Mouse (Mus musculus) G1E-ER4 (cell line): ENCODE results near the gene I830077J02Rik. TPM values are rescaled to one million over a fixed set of nuclear protein-coding genes. Genes with fewer than 3 reads are reported as not detected.

ENCODE experiments used
- GATA1 ChIP-seq: IDR thresholded peaks from one replicate; pipeline ENCODE4 v1.8.0; 2012; ENCODE audit warnings: low read length, inconsistent platforms
- polyA plus RNA-seq: library from polyadenylated mRNA; stranded (reverse); fragments of >175 nt; gene quantifications from 2 replicates; pipeline ENCODE4 v1.2.3, GENCODE M21; 2012

Gene I830077J02Rik
- polyA plus RNA-seq, 1 experiment, result 0.56 TPM

GRCm38 (mm10) chr3:105928781-105929180 lies 3.7 kb downstream of the I830077J02Rik start:
- TF ChIP-seq GATA1, result no peak

GRCm38 (mm10) chr3:105928195-105928569 lies 4.3 kb downstream of the I830077J02Rik start:
- TF ChIP-seq GATA1, result no peak

- no peak for TF ChIP-seq GATA1
Observed at GRCm38 (mm10) chr3:105927561-105928194, 4.8 kb downstream of the I830077J02Rik start.

GRCm38 (mm10) chr3:105924616-105925015 lies 7.8 kb downstream of the I830077J02Rik start:
- no peak for TF ChIP-seq GATA1

GRCm38 (mm10) chr3:105921959-105922358 lies 10.5 kb downstream of the I830077J02Rik start:
- no peak for TF ChIP-seq GATA1

- TF ChIP-seq GATA1, result no peak
Observed at GRCm38 (mm10) chr3:105918355-105918745, 14.1 kb downstream of the I830077J02Rik start.

GRCm38 (mm10) chr3:105917656-105918354 lies 14.7 kb downstream of the I830077J02Rik start:
- TF ChIP-seq GATA1, result no peak

- TF ChIP-seq GATA1, result no peak
Observed at GRCm38 (mm10) chr3:105915281-105915680, 17.2 kb downstream of the I830077J02Rik start.

- TF ChIP-seq GATA1, result peak; percentile 83
Observed at GRCm38 (mm10) chr3:105913839-105914681, 18.4 kb downstream of the I830077J02Rik start.

- TF ChIP-seq GATA1, result no peak
Observed at GRCm38 (mm10) chr3:105912097-105912880, 20.2 kb downstream of the I830077J02Rik start.

GRCm38 (mm10) chr3:105910519-105911190 lies 21.8 kb downstream of the I830077J02Rik start:
- no peak for TF ChIP-seq GATA1

- no peak for TF ChIP-seq GATA1
Observed at GRCm38 (mm10) chr3:105908976-105909375, 23.5 kb downstream of the I830077J02Rik start.

GRCm38 (mm10) chr3:105907956-105908655 lies 24.4 kb downstream of the I830077J02Rik start:
- TF ChIP-seq GATA1, result no peak

GRCm38 (mm10) chr3:105904721-105905120 lies 27.7 kb downstream of the I830077J02Rik start:
- no peak for TF ChIP-seq GATA1
